Mouse (Mus musculus) spleen, postnatal 10 days (tissue): ENCODE data around the gene Dock1.

Source experiments
- DNase-seq, 2 experiments: peaks; one replicate each; pipeline ENCODE4 v3.0.0; 2021 to 2022; ENCODE audit warnings: low spot score in 2 of 2

Gene Dock1

DNA sequence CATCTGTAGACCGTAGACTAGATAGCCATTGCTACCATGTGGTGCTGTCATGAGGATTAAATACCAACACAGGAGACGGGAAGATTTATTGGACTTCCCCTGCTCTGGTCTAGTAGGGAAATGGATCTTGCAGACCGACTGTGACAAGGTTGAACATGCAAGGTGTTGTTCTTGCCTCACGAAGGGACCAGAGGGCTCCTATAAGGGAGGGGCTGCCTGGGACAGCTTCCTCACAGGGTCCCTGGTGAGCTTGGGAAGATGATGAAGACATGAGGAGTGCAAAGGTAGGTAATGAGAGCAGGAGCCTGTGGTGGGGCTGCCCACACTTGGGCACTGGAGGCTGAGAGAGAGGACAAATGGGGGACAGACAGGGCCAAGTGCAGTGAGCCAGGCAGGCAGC is 25.0 kb downstream of the Dock1 start:
- DNase-seq, result no peak

DNA sequence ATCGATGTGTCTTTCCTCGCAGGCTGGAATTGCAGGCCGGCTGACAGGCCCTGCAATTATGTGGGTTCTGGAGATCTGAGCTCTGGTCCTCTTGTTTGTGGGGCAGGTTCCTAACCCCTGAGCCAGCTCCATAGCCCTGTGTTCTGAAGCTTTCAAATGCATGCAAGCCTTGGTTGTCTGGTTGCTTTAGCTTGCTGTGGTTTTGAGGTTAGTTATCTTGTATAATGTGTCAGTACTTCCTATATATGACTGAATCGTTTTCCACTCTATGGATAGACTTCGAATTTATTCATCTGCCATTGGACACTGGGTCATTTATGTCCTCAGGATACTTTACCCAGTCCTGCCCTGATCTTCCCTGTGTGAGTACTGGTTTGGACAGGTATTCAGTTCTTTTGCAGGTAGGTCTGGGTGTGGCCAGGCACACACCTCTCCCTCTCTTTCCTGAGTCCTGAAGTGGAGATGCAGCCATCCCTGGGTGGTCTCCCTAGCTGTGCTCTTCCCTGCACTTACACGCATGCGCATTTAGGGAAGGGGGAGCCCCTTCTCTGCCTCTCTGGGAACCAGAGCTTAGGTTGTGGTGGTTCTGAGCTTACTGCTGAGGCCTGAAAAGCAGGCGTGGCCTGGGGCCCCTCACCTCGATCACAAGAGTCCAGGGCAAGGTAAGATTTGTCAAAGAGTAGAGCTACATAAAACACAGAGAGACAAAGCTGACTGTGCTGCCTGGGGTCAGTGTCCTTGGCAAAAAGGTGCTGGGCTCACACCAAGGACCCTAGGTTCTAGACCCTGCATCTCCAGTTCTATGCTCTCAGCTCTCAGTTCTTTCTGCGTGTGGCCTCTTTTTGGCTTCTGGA is 25.9 kb downstream of the Dock1 start:
- no peak for DNase-seq

DNA sequence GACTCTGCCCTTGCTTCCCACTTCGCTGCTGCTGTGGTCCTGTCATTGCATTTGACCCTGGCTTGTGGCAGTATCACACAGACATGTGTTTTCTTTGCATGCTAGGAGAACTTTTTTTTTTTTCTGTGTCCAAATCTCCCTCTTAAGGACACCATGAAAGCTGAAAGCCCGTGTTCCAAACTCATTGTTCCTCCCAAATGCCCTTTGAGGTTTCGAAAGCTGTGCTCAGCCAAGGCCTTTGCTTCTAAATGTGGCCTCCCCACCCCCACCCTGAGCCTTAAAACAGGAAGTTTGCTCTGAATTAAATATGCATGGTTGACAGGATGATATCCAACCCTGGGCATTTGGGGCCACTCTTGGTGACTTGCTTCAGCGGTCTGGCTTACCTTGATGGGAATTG is 27.0 kb downstream of the Dock1 start:
- DNase-seq, result no peak

DNA sequence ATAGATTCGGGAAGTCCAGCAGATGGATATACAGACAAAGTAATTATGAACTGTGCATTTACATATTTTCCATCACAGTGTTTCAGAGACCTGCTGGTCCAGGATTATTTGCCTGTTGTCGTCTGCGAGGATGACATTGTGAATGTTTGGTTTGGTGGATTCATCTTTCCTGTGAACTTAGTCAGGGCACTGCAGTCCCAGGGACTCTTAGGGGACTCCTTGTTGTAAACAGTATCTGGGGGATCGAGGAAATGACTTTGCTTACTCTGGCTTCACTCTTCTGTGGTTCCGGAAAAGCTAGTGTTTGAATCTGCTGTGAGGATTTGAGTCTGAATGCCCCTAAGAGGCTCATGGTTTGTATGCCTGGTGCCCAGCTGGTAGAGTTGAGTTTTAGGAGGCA is 27.8 kb downstream of the Dock1 start:
- no peak for DNase-seq

DNA sequence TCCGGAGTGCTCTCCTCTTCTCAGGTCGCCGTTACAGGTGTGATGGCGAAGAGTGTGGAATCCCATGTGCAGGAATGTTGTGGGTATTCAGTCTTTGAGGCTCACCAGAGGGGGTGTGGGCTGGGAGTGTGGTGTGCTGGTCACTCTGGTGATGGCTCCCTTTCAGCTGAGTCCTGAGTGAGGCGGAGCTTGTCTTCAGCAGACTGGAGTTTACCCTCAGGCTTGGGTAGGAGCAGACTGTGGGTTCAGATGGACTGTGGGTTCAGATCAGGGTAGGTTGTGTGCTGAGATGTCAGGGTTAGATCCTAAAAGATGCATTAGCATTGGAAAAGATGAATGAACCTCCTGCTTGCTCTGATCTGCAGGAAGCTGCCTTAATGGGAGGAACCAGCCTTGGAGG is 29.5 kb downstream of the Dock1 start:
- no peak for DNase-seq

DNA sequence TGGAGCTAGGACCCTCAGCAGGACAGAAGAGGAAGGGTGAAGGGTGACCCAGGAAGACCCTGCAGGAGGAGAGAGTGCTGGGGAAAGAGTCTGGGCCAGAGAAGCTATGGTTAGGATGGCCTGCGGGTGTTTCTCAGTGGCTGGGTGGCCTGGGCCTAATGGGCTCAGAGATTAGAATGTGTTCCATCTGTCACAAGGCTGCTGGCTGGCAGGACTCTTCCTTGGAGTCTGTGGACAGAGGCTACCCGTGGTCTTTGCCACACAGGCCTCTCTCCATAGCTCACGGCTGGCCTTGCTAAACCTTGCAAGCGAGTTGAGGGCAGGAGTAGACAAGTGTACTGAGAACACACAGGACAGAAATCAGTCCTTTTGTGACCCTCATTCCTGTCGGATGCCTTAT is 32.0 kb downstream of the Dock1 start:
- no peak for DNase-seq

DNA sequence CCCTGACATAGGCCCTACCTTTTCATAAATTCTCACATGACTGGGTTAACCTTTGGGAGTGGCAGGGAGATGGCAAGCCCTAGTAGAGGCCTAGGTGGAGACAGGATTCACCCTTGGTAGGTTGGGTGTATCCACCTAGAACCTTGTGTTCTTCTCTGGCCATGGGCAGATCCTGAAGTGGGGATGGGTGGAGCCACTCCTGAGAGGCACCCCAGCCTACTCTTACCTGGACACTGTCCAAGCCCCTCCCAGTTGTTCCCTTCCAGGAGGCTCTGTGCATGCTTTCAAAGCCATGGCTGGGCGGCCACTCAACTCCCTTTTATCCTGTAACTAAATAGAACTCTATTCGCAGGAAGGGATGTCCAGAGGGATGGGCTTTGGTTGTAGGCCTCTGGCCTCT is 33.2 kb downstream of the Dock1 start:
- DNase-seq, result no peak

DNA sequence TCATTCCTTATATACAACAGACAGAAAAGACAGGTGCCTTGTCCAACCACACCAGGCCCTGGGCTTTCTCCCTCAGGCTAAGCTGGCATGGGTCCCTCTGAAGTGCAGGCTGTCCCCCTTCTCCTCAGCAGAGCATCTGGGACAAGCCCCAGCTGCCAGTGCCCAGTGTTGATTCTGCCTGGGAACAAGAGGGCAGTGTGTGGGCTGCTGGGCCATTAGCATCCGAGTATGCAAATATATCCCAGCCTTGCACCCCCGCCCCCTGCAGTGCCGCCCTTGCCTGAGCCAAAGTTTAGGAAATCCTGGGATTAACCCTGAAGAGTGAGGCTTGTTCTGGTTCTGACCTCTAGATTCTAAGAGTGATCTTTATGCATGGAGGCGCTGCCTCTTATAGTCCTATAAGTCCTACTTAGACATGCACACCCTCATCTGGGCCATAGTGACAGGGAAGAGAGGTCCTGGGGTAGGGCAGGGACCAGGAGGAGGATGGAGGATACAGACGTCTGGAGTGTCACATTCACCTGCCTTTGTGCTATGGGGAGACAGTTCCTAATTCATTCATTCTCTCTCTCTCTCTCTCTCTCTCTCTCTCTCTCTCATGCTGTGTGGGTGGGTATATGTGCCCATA is 38.9 kb downstream of the Dock1 start:
- DNase-seq, result no peak

DNA sequence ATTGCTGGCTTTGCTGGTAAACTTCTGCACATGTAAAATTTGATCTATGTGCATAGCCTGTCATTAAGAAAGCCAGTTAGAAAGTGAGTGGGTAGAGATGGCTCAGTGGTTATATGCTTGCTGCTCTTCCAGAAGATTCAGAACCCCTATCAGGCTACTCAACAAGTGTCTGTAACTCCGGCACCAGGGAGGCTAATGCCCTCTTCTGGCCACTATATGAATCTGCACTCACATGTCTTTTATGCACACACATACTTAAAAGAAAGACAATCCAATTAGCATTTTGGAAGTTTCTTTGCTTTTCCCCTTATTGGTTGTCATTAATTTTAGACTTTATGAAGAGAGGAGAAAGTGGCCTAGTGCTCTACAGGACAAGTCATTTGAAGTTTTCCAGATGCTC is 41.1 kb downstream of the Dock1 start:
- DNase-seq, result no peak

DNA sequence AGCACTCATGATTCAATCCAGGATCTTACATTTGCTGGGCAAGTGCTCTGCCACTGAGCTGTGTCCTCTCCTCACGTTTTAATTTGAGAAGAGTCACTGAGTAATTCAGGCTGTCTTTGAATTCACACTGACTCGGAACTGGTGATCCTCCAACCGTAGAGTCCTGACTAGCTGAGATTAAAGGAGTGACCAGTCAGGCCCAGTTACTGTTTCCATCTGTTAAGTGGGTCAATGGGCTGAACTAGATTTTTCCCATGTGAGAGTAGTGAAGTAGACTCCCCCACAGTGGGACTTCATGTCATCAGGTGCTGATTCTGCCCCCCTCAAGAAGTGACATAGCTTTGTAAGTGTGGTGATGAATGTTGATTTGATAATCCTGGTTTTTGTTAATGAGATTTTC is 49.0 kb downstream of the Dock1 start:
- no peak for DNase-seq

DNA sequence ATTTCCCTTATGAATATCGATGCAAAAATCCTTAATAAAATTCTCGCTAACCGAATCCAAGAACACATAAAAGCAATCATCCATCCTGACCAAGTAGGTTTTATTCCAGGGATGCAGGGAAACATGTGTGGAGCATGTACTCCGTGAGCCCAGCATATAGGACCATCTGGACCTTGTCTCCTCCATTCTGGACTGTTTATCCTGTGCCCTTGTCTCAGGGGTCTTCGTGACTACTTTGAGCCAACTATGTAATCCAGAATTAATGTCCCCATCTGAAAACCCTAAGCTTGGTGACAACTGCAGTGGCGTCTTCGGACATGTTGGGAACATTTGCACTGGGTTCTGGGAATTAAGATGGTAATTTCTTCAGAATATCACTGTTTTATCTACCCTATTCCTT is 51.9 kb downstream of the Dock1 start:
- no peak for DNase-seq

DNA sequence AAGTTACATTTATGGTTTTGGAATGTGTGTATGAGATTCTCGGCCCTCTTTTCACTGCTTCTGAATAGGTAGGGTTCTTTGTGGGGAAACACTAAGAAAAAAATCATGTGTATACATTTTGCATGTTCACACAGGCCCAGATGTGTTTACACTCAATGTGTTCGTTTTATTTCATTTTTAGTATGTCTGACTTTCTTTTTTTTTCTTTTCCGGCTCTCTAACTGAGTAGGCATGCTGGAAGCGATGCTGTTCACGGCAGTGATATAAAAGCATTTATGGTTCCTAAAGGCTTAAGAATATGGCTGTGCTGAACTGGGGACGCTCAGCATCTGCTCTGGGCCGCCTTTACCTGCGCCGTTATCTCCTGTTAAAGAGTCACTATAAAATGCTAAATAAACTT is 52.5 kb downstream of the Dock1 start:
- no peak for DNase-seq

DNA sequence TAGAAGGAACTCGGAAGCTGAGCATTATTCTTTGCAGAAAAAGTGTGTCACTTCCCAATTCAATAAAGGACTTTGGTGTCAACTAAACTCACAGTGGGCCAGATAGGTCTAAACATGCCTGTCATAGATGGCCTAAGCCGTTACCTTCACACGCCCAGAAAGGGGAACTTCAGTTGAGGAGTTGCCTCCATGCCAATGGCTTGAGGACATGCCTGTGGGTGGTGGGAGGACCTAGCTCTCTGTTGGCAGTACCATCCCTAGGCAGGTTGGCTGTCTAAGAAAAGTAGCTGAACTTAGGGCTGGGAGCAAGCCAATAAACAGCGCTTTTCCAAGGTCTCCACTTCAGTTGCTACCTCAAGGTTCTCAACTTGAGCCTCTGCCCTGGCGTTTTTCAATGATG is 53.1 kb downstream of the Dock1 start:
- DNase-seq, result no peak

DNA sequence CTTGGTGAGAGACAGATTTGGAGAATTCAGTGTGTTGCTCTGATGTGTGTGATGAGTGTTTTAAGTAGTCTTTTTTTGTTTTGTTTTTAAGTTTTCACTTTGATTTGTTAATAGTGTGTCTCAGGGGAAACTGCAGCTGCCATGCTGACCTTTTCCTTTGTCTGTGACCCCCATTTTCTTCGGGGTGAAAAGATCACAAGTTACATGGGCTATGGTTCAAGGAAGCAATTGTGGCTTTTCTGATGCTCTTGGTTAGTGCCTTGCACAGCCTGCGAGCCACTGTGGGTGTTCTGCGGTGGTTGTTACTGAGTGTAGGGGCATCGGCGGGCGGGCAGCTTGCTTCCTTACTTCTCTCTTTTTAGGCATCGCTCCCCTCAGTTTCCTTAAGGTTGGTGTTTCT is 54.4 kb downstream of the Dock1 start:
- no peak for DNase-seq

DNA sequence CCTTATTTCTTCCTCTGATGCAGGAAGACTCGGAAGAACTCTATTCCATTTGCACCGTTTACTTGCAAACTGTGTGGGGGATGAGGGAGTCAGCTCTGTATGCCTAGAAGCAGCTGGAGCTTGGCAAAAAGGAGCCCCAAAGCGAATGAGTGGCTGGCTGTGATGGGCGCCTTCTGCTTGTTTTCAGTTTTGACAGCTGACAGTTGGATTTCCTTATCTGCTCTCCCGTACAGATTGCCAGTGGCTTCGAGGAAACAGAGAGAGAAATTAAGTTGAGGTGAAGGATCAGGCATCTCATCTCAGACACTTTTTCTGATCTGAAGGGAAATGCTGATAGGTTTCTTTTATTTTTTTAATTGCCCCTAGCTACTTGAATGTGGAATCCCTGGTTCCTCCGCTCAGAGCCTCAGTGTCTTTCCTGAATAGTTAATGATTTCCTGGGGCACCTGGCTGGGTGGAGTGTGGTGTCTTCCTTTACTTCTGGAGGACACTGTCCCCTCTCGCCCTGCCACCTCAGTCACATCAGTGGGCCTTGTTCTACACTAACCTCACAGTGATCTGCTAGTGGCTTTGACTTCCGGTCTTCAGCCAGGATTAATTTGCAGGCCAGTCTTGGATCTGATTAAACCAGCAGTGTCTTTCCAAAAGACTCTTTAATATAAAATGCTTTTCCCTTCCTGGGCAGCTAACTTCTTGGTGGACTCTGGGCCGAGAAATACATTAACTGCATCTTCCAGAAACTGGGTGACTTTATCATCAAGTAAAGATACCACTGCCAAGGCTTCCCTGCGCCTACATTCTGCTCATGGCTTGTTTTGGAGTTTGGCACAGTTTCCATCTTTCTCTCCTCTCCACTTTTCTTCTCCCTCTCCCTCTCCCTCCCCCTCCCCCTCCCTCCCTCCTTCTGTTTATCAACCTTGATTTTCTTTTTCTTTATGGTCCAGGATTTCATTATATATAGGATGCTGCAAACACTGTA is 55.4 kb downstream of the Dock1 start:
- no peak for DNase-seq

DNA sequence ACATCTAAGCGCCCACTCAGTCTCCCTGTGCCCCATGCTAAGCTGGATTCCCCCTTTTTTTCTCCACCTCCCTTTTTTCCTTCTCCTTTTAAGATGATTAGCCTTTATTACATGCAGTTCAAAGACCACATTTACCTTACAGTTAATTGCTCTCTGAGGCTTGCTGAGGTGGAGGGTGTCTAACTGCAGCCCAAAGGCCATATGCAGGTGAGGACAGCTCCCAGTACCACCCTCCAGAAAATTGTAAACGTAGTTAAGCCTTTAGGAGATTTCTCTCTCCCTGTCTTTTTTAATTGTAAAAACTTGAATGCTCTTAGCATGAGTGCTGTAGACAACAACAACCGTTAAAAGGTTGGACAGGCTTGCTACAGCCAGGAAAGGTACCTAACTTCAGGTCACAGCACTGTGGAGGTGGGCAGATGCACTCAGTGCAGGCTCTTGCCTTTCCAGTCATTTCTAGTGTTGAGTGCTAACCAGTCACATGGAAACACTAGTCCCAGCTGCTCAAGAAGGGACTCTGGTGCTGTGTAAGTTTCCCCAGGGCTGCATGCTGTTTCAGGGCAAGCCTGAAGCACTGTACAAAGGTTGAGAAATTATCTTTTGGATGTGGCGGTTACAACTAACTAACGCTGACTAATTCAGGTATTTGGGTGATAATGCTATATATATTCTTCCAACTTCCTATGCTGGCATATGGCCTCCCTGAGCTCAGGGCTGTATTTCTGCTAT is 56.2 kb downstream of the Dock1 start:
- DNase-seq, result no peak

DNA sequence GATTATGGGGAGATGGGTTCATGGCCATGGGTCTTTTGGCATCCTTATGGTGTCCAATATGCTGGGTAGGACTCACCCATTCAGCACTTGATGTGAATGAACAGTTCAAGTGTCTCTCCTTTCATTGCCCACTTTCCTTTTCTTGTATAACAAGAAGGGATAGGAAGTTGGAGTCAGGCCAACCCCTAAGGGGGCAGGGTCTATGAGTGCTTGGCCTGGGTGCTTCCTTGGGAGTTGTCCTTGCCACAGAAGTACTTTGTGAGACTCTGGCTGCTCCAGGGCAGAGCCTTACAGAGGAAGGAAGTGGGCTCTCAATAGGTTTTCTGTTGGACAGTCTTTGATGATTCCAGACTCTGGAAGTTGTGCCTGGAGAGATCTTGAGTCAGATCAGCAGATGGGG is 58.9 kb downstream of the Dock1 start:
- DNase-seq, result no peak

DNA sequence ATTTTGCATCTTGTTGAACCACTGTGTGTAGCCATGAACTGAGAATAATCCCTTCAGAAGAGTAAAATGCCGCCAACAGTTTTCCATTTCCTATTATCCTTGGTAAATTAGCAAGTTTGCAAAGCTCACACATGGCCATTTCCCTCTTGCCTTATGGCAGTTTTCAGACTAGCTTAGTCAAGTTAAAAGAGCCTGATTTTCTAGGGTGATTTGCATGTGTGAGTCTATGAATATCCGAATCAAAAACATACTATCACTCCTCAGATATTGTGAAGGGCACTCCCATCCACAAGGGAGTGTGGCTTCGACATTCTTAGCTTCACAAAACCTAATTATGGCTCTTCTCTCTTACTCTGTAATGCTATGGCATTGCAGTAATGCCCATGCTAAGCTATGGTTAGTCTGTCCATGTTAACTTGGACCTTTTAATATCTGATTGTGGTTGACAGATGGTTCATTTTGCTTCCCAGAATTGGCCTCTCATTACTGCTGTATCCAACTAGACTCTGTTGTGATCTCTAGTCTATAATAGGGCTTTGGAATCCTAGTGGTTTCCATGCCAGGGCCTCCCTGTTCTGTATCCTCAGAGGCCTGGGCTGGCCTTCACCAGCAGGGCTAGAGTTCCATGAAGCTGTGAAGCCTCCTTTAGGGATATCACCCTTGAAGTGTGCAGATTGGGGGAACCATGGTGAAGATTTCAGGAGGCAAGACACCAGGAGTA is 60.1 kb downstream of the Dock1 start:
- DNase-seq, result no peak

DNA sequence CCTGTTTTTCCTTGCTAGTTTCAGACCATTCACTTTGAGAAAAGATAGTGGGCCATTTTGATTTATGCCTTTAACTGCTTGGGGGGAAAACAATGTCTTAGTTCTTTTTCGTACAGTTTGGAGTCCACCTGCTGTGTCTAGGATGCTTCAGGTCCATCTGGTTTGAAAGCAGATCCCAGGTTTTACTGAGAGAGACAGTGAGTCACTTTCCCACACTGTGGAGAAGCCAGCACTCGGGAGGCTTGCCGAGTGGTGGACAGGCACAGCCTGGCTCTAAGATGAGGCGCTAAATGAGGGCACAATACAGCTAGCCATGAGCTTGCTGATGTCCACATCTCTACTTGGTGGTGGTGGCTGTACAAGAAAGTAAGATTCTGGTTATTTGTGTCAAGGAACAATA is 76.6 kb downstream of the Dock1 start:
- DNase-seq, result no peak

DNA sequence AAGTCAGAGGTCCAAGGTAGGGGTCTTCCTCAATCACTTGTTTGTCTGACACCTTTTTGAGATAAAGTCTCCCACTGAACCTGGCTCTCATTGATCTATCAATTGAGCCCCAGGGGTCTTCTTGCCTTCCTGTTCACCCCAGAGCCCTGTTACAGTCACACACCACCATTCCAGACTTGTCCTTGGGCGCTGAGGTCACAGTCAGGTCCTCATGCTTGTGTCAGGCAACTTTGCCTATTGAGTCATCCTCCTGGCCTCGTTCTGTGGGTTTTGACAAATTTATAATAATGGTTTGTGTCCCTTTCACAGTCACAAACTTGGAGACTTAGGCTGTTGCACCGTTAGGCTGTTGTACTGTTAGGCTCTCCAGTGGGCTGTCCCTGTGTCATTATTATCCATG is 77.9 kb downstream of the Dock1 start:
- no peak for DNase-seq

DNA sequence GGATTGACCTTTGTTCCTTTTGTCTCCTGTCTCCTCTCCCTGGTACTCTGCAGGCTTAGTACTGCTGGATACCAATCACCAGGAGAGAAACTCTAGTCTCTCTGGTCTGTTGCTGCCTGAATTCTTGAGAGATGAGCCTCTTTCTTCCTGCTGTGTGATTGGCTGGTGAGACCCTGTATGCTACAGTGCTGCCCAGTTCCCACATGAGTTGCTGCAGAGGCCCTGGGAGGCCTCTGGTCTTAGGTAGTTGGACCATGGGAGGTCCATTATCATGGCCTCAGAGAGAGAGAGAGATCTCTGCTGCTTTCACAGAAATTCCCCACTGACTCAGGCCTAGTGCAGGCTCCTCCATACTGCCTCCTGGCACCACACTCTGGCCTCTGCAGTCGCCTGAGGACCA is 79.2 kb downstream of the Dock1 start:
- no peak for DNase-seq
